Mouse (Mus musculus) ES-CJ7 (cell line): ENCODE data around the gene Gm10256.
"Not testable (repeated sequence)": the region's sequence is repeated elsewhere in the genome, so short reads cannot be mapped to it uniquely, and the experiment has no call there.

Source experiments
- DNase-seq: peaks from one replicate; pipeline ENCODE4 v3.0.0; 2011; ENCODE audit warnings: low read depth, low spot score

Gene Gm10256

GRCm38 (mm10) chrY:2830380-2830779 is at the start of gene Gm10256, which contains the start of gene Rbmy:
Gene Gm10256, plus strand, starts transcription at chrY:2830699.
Gene Rbmy, plus strand, starts transcription at chrY:2830680.
- DNase-seq, result not testable (repeated sequence)

- DNase-seq, result not testable (repeated sequence)
These were observed 34.4 kb upstream of the Gm10256 start, which contains the start of gene Gm4064 for GRCm38 (mm10) chrY:2796105-2796504. Gene Gm4064, minus strand, starts transcription at chrY:2796205.

DNA sequence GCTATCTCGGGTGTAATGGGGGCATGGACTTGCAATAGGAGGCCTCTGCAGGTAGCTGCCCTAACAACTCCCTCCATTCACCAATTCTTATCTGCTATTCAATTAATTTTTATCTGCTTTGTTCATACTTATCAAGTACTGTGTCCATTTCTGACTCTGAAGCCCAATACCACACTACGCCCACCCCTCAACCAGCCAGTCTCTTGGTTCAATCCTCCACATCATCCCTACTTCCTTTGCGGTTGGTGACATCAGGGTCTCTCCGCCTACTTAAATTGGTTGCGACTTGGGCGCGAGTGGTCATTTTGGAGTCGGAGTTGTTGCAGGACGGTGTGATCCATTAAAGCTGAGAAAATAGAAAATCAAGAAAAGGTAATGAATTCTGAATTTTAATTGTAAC is 70.2 kb downstream of the Gm10256 start, which contains the start of gene Gm10352:
Gene Gm10352 (plus strand): TSS at position 301 of the 400 bp plus-strand sequence.
- not testable (repeated sequence) for DNase-seq
